Mouse (Mus musculus) brain, embryonic 14.5 days (tissue): ENCODE data around the gene Rab11fip5. TPM values are rescaled to one million over a fixed set of nuclear protein-coding genes. Genes with fewer than 3 reads are reported as not detected.

ENCODE experiments used
- DNase-seq: peaks from one replicate; pipeline ENCODE4 v3.0.0-alpha.2; 2011; ENCODE audit warnings: low read depth
- CTCF ChIP-seq: fragments of 200-500 bp; IDR thresholded peaks from 2 replicates; pipeline ENCODE4 v1.5.1; 2012; ENCODE audit warnings: inconsistent platforms, mild to moderate bottlenecking, moderate library complexity, borderline replicate concordance; ENCODE audit not compliant: insufficient read depth, insufficient read length; ENCODE audit errors: extremely low read depth
- POLR2A ChIP-seq: fragments of 200-500 bp; IDR thresholded peaks from 2 replicates; pipeline ENCODE4 v1.6.1; 2012; ENCODE audit warnings: mild to moderate bottlenecking, inconsistent platforms, borderline replicate concordance; ENCODE audit not compliant: poor library complexity, insufficient read depth, insufficient read length, severe bottlenecking; ENCODE audit errors: extremely low read depth
- polyA plus RNA-seq: library from polyadenylated mRNA; depleted of rRNA; stranded (reverse); fragments of >200 nt; gene quantifications from 2 replicates; pipeline ENCODE4 v1.2.3, GENCODE M21; 2012; rRNA removed

Gene Rab11fip5
- polyA plus RNA-seq, 1 experiment = 23.1 TPM

DNA sequence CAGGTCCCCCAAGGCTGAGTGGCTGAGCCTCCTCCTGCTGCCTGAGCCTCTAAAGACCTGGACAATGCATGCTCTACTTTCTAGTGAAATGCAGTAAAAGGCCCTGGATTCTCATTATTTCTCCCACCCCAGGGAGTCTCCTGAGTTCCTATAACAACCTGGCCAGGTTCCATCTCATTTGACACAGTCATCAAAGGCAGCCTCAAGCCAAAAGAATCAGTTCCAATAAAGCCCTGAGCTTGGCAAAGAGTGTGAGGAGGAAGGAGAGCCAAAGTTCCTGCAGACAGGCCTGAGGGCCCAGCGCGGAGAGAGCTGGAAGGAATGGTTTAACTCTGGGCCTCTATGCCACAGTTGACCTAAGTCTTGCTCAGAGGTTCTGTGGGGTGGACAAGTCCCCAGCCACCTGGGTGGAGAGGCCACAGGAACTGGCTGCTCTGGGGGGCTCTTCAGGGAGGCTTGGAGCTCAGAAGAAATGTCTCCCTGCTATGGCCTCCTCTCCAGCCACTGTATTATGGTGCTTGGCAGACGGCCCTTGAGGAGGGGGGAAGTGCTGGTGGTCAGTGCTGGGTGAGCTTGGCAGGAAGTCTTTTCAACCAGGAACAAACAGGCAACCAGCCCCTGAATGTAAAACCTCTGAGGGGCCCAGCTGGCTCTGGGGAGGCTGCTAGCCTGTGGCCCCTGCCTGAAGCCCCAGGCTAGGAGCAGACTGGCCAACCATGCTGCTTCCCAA lies 71.9 kb downstream of the Rab11fip5 start:
- TF ChIP-seq POLR2A (no peak), CTCF (no peak)
- DNase-seq = peak; percentile 95

DNA sequence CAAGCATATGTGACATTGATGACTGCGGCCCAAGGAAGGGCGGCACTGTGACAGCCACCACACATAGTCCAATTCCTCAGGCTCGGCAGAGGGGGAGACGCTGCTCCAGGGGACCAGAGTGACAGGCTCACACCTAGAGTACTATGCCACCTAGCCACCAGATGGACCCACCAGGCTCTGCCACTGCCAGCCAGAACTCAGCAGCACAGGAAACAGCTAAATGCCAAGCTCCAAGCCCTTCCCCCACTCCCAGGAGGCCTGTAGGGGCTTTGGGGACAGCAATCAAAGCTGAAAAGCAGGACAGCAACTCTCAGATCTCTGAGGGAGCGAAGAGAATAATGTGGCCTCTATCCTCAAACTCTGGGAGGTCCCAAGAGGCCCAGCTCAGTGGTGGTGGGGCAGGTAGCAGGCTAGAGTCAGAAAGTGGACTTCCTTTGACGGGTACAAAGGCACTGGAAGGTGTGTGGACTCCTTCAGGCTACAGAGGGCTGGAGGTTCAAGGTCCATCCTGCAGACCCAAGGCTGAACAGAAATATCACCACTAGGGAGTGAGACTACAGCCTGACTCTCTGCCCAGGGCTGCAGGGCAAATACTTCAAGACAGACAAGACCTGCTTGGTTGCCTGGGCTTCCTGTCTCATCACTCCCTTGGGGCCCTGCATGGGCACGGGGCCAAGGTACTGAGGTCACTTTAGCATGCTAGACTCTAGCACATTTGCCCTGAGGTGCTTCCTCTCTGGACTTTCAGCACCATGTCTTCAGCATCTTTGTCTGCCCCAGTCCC lies 78.9 kb downstream of the Rab11fip5 start:
- TF ChIP-seq CTCF (0 out of 2 replicates have a peak, but pooled peaks have one; percentile 12), POLR2A (no peak)
- DNase-seq = peak; percentile 85

DNA sequence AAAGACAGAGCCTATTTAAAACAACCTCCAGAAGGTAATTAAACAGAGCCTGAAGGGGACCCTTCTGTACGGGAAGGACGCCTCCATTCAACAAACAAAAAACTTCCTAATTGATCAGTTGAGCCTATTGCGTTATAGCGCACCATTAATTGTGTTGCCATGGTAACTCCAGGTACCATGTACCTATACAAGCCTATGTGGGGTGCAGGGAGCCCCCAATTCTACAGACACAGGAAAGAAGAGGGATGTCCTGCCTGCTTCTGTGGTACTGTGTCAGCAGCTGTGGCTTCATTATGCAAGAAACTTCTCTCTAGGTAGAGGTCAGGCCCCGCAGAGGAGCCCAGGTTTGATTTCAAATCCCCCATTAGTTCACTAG lies 80.4 kb downstream of the Rab11fip5 start:
- TF ChIP-seq CTCF (no peak), POLR2A (no peak)
- no peak for DNase-seq

DNA sequence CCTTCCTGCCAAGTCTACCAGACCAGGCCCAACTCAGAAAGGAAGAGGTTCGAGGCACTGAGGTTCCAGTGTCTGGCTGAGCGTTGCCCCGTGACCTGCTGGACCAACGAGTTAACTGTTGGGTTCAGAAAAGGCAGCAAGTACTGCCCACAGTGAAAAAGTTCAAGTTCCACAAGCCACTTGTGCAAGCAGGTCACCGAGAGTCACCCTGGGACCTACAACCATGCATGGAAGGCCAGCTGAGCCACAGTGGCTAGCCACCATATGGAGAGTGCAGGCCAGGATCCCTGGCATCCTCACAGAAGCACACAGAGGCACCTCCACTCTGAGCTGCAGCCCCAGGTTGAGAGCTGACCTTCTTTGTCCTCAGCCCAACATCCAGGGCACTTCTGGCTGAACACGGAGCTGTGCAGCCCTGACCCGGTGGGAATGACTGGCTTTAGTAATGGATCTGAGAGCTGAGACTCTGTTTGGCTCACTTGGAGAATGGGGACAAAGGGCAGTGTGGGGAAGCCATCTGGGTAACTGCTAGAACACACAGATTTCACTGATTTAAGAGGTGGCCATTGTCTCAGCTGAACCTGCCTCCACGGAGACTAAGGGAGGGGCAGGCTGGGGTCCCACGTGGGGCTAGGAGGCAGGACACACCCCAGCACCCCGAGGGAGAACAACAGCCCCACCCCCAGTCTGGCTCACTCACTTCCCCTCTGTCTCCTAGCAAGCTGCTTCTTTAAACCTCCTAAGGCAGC lies 81.0 kb downstream of the Rab11fip5 start:
- no peak for TF ChIP-seq POLR2A
- no peak for TF ChIP-seq CTCF
- DNase-seq = peak; percentile 91

DNA sequence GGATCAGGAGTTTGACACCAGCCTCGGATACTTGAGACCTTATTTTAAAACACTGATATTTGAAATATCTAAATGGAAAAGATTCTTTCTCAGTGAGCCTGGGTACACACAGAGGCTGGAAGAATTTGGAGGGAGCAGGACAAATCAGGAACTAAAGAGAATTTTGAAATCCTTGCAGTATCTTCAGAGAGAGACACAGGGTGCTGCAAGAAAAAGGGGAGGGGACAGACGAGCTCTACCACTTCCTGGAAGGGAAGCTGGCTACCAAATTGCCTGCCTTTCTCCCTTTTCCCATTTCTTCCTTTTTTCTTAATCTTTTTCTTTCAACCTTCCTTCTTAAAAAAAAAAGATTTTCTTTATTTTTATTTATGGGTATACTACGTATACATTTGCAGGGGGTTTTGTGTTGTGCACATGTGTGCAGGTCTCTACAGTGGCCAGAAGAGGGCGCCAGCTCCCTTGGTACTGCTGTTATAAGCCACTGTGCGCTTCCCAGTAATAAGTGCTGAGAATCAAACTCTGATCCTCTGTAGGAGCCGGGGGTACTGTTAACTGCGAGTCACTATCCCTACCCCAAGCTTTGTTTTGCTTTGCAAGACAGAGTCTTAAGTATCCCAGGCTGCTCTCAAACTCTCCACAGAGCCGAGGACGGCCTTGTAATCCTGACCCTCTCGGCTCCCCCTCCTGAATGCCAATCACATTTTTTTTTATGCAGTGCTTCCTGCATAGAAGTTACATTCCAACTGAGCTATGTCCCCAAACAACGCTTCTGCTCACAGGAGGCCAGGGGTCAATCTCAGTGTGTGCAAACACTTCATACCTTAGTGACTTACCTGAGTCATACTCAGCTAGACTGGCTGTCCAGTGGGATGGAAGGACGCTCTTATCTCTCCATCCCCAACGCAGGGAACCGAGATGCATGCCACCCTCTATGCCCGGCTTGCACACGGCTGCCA lies 83.3 kb downstream of the Rab11fip5 start:
- no peak for DNase-seq
- no peak for TF ChIP-seq POLR2A
- peak; percentile 30; the same call in 1 of the 2 replicates for TF ChIP-seq CTCF

DNA sequence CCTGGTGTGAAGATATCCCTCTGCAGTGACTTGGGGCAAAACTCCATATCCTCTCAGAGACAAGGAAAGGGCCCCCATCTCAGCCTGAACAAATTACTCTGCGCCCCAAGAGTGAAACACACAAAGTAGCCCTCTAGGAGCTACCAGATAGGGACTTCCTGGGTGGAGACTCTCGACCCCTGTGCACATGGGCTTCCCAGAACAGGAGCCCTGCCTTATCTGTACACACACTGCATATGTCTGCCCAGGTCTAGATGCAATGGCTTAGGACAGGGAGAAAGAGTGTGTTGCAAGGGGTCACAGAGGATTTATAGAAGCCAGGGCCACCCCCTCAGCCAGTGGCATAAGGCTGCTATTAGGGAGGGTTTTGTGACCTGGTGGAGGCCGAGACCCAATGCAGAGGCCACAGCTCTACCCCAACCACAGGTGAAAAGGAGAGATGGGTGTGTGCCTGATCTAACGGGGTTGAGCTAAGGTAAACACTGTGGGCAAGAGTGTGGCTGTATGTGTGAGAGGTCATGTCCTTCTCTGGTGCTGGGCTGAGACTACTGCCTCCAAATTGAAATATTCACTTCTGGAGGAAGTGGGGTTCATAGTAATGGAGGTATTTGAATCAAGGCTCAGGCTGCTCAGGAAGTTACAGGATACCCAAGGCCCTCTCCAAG lies 86.1 kb downstream of the Rab11fip5 start:
- TF ChIP-seq POLR2A = no peak
- no peak for TF ChIP-seq CTCF
- DNase-seq = no peak

DNA sequence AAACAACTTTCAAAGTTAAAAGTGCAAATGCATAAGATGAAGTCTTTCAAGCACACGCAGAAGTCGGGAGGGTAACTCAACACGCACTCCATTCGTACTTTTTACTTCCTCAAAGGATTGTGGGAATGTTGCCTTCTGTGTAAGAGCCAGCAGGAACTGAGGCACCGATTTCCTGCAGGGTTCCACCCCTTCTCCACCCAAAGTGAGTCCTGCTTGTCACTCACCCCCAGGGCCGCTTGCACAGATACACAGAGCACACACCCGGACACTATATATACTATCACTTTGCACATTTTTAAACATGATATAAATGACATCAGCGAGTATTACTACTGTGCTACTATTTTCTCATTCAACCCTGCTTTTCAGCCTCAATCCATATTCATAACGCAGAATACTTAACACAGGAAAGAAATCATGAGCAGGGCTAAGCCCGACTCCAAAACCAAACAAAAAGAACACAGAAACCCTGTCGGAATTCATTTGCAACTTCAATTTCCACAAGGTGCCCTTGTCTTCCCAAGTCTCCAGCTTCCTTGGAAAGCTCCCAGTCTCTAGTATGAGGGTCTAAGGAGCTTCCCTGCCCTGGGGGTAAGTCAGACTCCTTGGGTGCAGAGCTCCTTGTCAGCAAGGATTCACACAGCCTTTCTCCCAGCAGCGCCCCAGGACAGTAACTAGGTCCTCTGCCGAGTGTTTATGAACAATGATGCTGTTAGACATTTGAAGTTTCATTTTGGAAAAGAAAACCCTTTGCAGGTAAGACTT lies 88.0 kb downstream of the Rab11fip5 start:
- no peak for DNase-seq
- no peak for TF ChIP-seq POLR2A
- no peak for TF ChIP-seq CTCF

Other genes with a start within 250 kb of the Rab11fip5 start
- 8.0 and 10.5 TPM in 2 replicates for gene Spr, start 236.9 kb downstream of the Rab11fip5 start, polyA plus RNA-seq
- 13.9 and 69.3 TPM in 2 replicates for gene Emx1, start 187.2 kb downstream of the Rab11fip5 start, polyA plus RNA-seq
- 15.1 and 17.5 TPM in 2 replicates for gene Sfxn5, start 41.2 kb downstream of the Rab11fip5 start, polyA plus RNA-seq
- not detected in 2 replicates for gene Noto, start 49.3 kb upstream of the Rab11fip5 start, polyA plus RNA-seq
- gene Smyd5, start 57.4 kb upstream of the Rab11fip5 start, polyA plus RNA-seq = 65.3 and 67.0 TPM in 2 replicates
- gene Cct7, start 76.9 kb upstream of the Rab11fip5 start, polyA plus RNA-seq = 313 and 319 TPM in 2 replicates
- 16.7 and 22.8 TPM in 2 replicates for gene Pradc1, start 77.3 kb upstream of the Rab11fip5 start, polyA plus RNA-seq
- gene Fbxo41, start 128.4 kb upstream of the Rab11fip5 start, polyA plus RNA-seq = 17.7 and 24.5 TPM in 2 replicates
- 0.05 and 0.10 TPM in 2 replicates for gene Egr4, start 139.0 kb upstream of the Rab11fip5 start, polyA plus RNA-seq
- 5.3 and 7.1 TPM in 2 replicates for gene Alms1, start 212.9 kb upstream of the Rab11fip5 start, polyA plus RNA-seq